Mouse (Mus musculus) C2C12 (cell line): ENCODE measurements around the gene Cpt1a.

Source experiments
- CEBPB ChIP-seq: IDR thresholded peaks from one replicate; pipeline ENCODE4 v1.6.1; 2011; ENCODE audit warnings: low read depth, mild to moderate bottlenecking, control low read depth, moderate library complexity
- CTCF ChIP-seq: IDR thresholded peaks from one replicate; pipeline ENCODE4 v1.5.1; 2011; ENCODE audit not compliant: control insufficient read depth, insufficient read depth, insufficient read length
- FOSL1 ChIP-seq: IDR thresholded peaks from one replicate; pipeline ENCODE4 v1.8.0; 2011; ENCODE audit warnings: mild to moderate bottlenecking, low read length; ENCODE audit not compliant: poor library complexity, insufficient read depth, severe bottlenecking
- MAX ChIP-seq: IDR thresholded peaks from one replicate; pipeline ENCODE4 v1.6.1; 2011; ENCODE audit warnings: mild to moderate bottlenecking, control low read depth
- MYOD1 ChIP-seq: IDR thresholded peaks from one replicate; pipeline ENCODE4 v1.6.1; 2011; ENCODE audit warnings: low read depth; ENCODE audit not compliant: control insufficient read depth, insufficient read length
- MYOG ChIP-seq: IDR thresholded peaks from one replicate; pipeline ENCODE4 v1.6.1; 2011; ENCODE audit not compliant: control insufficient read depth, insufficient read length; ENCODE audit errors: extremely low read depth
- USF1 ChIP-seq: IDR thresholded peaks from one replicate; pipeline ENCODE4 v1.6.1; 2011; ENCODE audit warnings: low read depth, mild to moderate bottlenecking, control low read depth, moderate library complexity

- no peak for TF ChIP-seq CTCF
- TF ChIP-seq MYOG: no peak
- TF ChIP-seq USF1: no peak
- TF ChIP-seq MAX: no peak
- no peak for TF ChIP-seq CEBPB
- no peak for TF ChIP-seq MYOD1
- TF ChIP-seq FOSL1: no peak
These were observed 29.1 kb upstream of the Cpt1a start for GRCm38 (mm10) chr19:3292993-3293392.
